Mouse (Mus musculus): ENCODE data around the gene Slc35f5. TPM values are rescaled to one million over a fixed set of nuclear protein-coding genes. Genes with fewer than 3 reads are reported as not detected.
A peak's percentile ranks its signal among the peaks of the same experiment; 100 is the strongest.

The Slc35f5 gene
- polyA plus RNA-seq, 1 experiment from 2014 or later, result 49.9 TPM

DNA sequence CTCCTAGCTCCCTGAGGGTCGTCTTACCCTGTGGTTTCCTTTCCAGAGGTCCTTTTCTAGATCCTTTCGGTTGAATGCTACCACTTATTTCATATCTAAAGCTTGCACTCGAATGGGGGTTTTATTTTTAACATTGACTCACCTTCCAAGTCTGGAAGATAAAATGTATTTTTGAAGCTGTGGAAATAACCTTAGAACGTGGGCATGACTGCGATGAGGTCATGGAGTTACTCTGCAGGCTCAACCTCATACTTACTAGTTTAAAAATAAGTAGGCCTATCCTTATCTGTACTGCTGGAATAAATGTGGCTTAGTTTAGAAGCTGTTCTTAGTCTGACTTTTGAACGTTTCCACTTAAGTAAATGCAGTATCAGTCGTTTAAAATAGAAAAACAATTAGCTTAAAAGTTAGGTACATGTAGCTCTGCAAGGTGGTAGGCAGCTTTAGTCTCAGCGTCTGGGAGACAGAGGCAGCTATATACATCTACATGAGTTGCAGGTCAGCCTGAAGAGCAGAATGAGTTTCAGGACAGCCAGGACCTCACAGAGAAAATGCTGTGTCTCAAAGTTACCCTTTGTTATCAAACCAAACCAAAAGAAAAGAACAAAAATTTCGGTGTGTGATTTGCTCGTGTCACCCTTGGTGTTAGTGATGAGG lies 15.2 kb downstream of the Slc35f5 start:
- H3K36me3 ChIP-seq, result peaks cover 60% of the 10 kb centered on the region
- no peak for ATAC-seq (ENCODE audit: insufficient number of reproducible peaks, low FRiP score, low TSS enrichment, low read depth)
- H3K4me3 ChIP-seq (replicated peaks), result no peak overlapping the region
- H3K27ac ChIP-seq (replicated peaks), result no peak overlapping the region
- no peaks in the 10 kb centered on the region for H3K9me3 ChIP-seq (replicated peaks)
- H3K4me1 ChIP-seq, result no peaks in the 10 kb centered on the region
- no peak overlapping the region for H3K9ac ChIP-seq
- no peaks in the 10 kb centered on the region for H3K27me3 ChIP-seq
- WGBS, result 87% methylated on average over 10 of the region's 10 CpGs
- no peak overlapping the region for H3K4me2 ChIP-seq (replicated peaks)

DNA sequence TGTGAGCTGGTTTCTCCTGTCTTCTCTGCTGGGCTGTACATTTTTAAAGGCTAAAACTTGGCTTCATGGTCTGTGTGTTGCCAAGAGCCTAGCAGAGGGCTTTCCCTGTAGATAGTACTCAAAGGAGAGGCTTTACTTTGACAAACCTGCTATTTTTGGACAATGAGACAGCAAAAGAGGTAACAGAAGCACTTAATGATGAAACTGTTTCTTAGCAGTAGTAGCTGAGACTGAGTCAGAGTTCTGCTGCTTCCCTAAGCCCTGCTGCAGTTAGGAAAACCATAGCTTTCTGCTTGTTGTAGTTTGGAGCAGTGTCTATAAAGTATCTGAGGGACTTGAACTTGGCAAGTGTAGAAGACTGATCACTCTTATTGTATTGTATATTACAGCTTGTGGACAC lies 16.6 kb downstream of the Slc35f5 start:
- Histone ChIP-seq H3K27ac (replicated peaks) (no peak overlapping the region), H3K4me1 (no peaks in the 10 kb centered on the region), H3K36me3 (peaks cover 63% of the 10 kb centered on the region), H3K27me3 (no peaks in the 10 kb centered on the region), H3K9ac (no peak overlapping the region), H3K4me3 (replicated peaks) (no peak overlapping the region), H3K4me2 (replicated peaks) (no peak overlapping the region), H3K9me3 (replicated peaks) (no peaks in the 10 kb centered on the region)
- no peak for ATAC-seq (ENCODE audit: insufficient number of reproducible peaks, low FRiP score, low TSS enrichment, low read depth)

DNA sequence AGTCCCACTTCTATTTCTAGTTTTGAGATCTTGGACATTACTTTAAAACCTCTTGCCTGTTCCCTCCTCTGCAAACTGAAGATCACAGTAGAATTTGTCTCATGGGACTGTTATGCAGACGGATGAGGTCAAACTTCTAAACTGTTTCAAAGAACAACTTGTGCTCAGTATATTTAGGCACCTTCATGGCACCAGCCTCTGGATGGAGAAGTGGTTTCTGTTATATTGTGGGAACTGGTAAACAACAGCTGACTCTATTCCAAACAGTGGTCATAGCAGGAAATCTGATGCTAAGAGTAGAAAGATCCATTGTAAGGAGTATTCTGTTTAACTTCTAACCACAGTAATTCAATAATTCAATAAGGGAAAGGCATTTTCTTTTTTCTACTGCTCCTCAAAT lies 17.7 kb downstream of the Slc35f5 start:
- Histone ChIP-seq H3K4me1 (no peaks in the 10 kb centered on the region), H3K36me3 (peaks cover 57% of the 10 kb centered on the region), H3K27me3 (no peaks in the 10 kb centered on the region), H3K4me2 (replicated peaks) (no peak overlapping the region), H3K27ac (replicated peaks) (no peak overlapping the region), H3K4me3 (replicated peaks) (no peak overlapping the region), H3K9me3 (replicated peaks) (no peaks in the 10 kb centered on the region), H3K9ac (no peak overlapping the region)
- ATAC-seq (ENCODE audit: insufficient number of reproducible peaks, low FRiP score, low TSS enrichment, low read depth), result no peak
- WGBS, result 69% methylated on average over 1 of the region's 1 CpGs

DNA sequence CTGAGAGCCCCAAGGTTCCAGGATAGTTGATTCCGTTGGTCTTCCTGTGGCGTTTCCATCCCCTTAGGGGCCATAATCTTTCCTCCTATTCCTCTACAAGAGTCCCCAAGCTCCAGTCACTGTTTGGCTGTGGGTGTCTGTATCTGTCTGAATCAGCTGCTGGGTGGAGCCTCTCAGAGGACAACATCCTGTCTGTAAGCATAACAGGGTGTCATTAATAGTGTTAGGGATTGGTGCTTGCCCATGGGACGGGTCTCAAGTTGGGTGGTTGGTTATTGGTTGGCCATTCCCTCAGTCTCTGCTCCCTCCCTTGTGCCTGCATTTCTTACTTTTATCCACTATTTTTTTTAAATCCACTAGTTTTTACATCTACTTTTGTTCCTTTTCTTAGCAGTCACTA lies 20.7 kb downstream of the Slc35f5 start:
- H3K4me3 ChIP-seq (replicated peaks), result no peak overlapping the region
- H3K27ac ChIP-seq (replicated peaks), result no peak overlapping the region
- no peaks in the 10 kb centered on the region for H3K4me1 ChIP-seq
- H3K4me2 ChIP-seq (replicated peaks), result no peak overlapping the region
- ATAC-seq (ENCODE audit: insufficient number of reproducible peaks, low FRiP score, low TSS enrichment, low read depth), result no peak
- H3K9me3 ChIP-seq (replicated peaks), result no peaks in the 10 kb centered on the region
- no peaks in the 10 kb centered on the region for H3K27me3 ChIP-seq
- WGBS, result 89% methylated on average over 3 of the region's 3 CpGs
- no peak overlapping the region for H3K9ac ChIP-seq
- peaks cover 48% of the 10 kb centered on the region for H3K36me3 ChIP-seq

DNA sequence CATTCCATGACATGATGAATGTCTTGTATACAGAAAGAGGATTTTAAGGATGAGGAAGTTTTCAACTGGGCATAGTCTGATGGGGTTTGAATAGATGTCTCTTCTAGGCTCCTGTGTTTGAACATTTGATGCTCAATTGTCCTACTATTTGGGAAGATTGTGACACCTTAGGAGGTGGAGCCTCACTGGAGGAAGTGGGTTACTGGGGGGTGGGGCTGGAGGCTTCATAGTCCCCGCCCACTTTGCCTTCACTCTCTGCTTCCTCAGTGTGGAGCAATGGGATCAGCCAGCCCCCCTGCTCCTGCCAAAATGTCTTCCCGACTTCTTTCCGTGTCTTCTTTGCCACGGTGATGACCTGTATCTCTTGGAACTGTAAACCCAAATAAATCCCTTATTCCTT lies 43.2 kb downstream of the Slc35f5 start:
- no peaks in the 10 kb centered on the region for H3K36me3 ChIP-seq
- ATAC-seq (ENCODE audit: insufficient number of reproducible peaks, low FRiP score, low TSS enrichment, low read depth), result no peak
- no peak overlapping the region for H3K4me3 ChIP-seq (replicated peaks)
- 0 out of 2 replicates have a peak, but pooled peaks cover 4% of the 10 kb centered on the region for H3K9me3 ChIP-seq (replicated peaks)
- H3K4me1 ChIP-seq, result no peaks in the 10 kb centered on the region
- no peak overlapping the region for H3K27ac ChIP-seq (replicated peaks)
- WGBS, result 68% methylated on average over 4 of the region's 4 CpGs
- no peaks in the 10 kb centered on the region for H3K27me3 ChIP-seq
- no peak overlapping the region for H3K9ac ChIP-seq
- H3K4me2 ChIP-seq (replicated peaks), result no peak overlapping the region

DNA sequence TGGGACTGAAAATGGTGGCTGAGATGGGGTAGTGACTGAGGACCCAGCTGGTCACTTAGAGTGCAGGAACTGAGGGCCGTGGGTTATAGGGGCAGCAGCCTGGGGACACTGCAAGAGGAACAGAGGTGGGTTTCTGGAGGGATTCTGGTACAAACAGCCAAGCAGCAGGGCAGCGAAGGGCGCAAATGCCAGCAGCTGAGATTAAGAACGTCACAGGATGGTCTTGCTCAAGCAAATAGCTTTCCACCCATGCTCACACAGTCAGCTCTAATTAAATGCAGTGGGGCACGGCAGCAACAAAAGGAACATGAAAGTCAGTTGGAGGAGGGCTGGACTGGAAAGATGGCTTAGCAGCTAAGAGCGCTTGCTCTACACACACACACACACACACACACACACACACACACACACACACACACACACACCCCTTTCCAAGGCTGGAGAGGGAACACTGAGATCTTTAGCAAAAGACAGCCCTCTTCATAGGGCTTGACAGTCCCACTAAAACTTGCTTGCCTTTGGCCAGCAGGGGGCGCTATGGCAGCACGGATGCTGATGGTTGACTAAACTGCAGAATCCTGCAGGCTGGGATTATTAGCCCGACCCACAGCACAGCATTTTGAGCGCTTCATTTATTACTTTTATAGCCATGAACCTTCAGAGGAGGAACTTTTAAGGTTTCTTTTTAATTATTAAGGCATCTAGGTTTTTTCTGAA lies 46.9 kb downstream of the Slc35f5 start:
- no peaks in the 10 kb centered on the region for H3K4me1 ChIP-seq
- ATAC-seq (ENCODE audit: insufficient number of reproducible peaks, low FRiP score, low TSS enrichment, low read depth), result peak; percentile 51; the same call in 1 of the 2 replicates
- H3K9ac ChIP-seq, result no peak overlapping the region
- no peaks in the 10 kb centered on the region for H3K36me3 ChIP-seq
- 21% methylated on average over 10 of the region's 10 CpGs for WGBS
- no peaks in the 10 kb centered on the region for H3K9me3 ChIP-seq (replicated peaks)
- no peak overlapping the region for H3K27ac ChIP-seq (replicated peaks)
- no peak overlapping the region for H3K4me3 ChIP-seq (replicated peaks)
- no peaks in the 10 kb centered on the region for H3K27me3 ChIP-seq
- no peak overlapping the region for H3K4me2 ChIP-seq (replicated peaks)

DNA sequence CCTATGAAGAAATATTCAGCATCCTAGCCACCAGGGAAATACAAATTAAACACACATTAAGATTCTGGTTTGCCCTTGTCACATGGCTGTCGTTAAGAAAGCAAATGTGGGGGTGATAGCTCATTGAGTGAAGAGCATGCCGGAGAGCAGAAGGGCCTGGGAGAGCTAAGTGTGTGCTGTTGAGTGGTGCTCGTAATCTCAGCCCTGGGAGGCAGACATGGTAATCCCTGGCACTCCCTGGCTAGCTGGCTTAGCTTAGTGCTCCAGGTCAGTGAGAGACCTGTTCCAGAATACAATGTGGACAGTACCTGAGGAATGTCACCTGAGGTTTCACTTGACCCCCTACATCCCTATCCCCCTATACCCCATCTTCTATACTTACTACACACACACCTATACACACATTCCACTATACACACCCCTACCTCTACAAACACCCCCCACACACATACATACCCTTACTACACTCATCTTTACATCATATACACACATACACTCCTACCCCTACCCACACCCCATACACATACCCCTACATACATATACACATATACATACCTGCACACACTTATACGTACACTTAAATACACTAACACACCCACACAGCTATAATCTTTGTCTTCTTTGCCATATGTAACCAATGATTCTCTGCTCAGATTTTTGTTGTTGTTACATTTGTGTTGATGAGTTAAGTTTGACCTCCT lies 64.1 kb downstream of the Slc35f5 start:
- 58% methylated on average over 4 of the region's 4 CpGs for WGBS
- H3K4me1 ChIP-seq, result no peaks in the 10 kb centered on the region
- no peak for ATAC-seq (ENCODE audit: insufficient number of reproducible peaks, low FRiP score, low TSS enrichment, low read depth)
- H3K4me3 ChIP-seq (replicated peaks), result no peak overlapping the region
- no peak overlapping the region for H3K4me2 ChIP-seq (replicated peaks)
- no peak overlapping the region for H3K27ac ChIP-seq (replicated peaks)
- no peaks in the 10 kb centered on the region for H3K9me3 ChIP-seq (replicated peaks)
- no peak overlapping the region for H3K9ac ChIP-seq
- no peaks in the 10 kb centered on the region for H3K36me3 ChIP-seq
- H3K27me3 ChIP-seq, result no peaks in the 10 kb centered on the region

DNA sequence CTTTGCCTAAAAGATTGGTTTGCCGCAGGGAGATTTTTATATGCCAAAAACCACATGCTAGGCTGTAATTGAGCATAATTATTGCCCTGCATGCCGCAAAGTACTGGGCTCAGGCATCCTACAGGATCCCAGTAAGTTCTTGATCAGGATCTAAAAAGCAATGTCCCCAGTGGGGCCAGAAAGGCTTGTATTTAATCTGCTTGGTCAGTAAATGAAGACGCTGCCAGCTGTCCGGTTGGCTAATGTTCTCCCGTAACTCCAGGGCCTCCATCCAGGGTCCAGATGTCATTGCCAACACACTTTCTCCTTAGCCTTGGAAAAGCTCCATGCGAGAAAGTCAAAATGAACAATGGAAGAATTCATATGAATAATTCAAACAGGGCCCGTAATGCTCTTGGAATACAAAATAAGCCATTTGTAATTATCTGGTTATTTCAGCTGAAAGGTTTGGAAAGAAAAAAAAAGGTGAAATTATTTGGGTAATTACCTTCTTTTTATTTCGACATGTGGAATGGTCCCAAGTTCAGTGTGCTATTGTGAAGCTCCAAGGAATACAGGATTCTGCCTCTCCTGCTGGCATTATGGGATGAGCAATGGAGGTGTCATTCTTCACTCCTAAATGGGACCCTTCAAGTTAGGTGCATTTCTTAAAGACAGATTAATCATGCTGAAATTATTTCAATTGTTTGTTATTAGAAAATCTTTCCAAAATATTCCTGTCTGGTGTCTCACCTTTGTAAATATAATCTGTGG lies 79.3 kb downstream of the Slc35f5 start:
- Histone ChIP-seq H3K4me2 (replicated peaks) (no peak overlapping the region), H3K27me3 (no peaks in the 10 kb centered on the region), H3K9me3 (replicated peaks) (no peaks in the 10 kb centered on the region), H3K27ac (replicated peaks) (no peak overlapping the region), H3K36me3 (no peaks in the 10 kb centered on the region), H3K4me3 (replicated peaks) (no peak overlapping the region), H3K9ac (no peak overlapping the region), H3K4me1 (0 out of 2 replicates have a peak, but pooled peaks cover 6% of the 10 kb centered on the region)
- no peak for ATAC-seq (ENCODE audit: insufficient number of reproducible peaks, low FRiP score, low TSS enrichment, low read depth)
- 58% methylated on average over 8 of the region's 8 CpGs for WGBS

DNA sequence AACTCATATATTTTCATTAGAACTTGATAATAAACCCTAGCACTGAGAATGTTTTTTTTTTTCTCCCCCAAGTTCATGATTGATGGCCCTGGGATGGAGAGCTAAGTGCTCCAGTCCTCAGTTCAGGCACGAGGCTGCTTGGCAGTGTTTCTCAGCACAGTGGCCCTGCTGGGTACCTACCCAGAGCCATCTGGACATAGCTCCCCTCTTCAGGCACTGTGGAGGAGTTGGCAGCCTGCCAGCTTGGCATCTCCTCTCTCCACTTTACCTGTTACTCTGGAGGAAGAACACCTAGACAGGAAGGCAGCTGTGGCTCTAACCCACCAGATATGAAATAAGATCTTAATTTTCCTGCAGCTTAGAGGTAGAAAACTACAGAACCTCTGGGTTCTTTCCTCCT lies 83.2 kb downstream of the Slc35f5 start:
- H3K27ac ChIP-seq (replicated peaks), result no peak overlapping the region
- no peak overlapping the region for H3K4me2 ChIP-seq (replicated peaks)
- WGBS, result 62% methylated on average over 1 of the region's 1 CpGs
- 0 out of 2 replicates have a peak, but pooled peaks cover 6% of the 10 kb centered on the region for H3K4me1 ChIP-seq
- H3K27me3 ChIP-seq, result no peaks in the 10 kb centered on the region
- H3K4me3 ChIP-seq (replicated peaks), result no peak overlapping the region
- H3K9ac ChIP-seq, result no peak overlapping the region
- H3K9me3 ChIP-seq (replicated peaks), result no peaks in the 10 kb centered on the region
- H3K36me3 ChIP-seq, result no peaks in the 10 kb centered on the region
- ATAC-seq (ENCODE audit: insufficient number of reproducible peaks, low FRiP score, low TSS enrichment, low read depth), result no peak
